Mouse (Mus musculus) heart, adult 10 weeks (tissue): Measurements from ENCODE around the gene Chmp2a. TPM values are rescaled to one million over a fixed set of nuclear protein-coding genes. Genes with fewer than 3 reads are reported as not detected.

Experiments used
- polyA plus RNA-seq: library from polyadenylated mRNA; stranded (reverse); fragments of 350-450 nt; fragmentation: Illumina TruSeq; extraction: RNeasy Lipid Tissue Mini Kit (QIAGEN cat#74804); gene quantifications from one replicate; pipeline ENCODE4 v1.2.3, GENCODE M21; 2014; ENCODE audit warnings: low read depth, low replicate concordance

Chmp2a gene
- polyA plus RNA-seq: 178 TPM

DNA sequence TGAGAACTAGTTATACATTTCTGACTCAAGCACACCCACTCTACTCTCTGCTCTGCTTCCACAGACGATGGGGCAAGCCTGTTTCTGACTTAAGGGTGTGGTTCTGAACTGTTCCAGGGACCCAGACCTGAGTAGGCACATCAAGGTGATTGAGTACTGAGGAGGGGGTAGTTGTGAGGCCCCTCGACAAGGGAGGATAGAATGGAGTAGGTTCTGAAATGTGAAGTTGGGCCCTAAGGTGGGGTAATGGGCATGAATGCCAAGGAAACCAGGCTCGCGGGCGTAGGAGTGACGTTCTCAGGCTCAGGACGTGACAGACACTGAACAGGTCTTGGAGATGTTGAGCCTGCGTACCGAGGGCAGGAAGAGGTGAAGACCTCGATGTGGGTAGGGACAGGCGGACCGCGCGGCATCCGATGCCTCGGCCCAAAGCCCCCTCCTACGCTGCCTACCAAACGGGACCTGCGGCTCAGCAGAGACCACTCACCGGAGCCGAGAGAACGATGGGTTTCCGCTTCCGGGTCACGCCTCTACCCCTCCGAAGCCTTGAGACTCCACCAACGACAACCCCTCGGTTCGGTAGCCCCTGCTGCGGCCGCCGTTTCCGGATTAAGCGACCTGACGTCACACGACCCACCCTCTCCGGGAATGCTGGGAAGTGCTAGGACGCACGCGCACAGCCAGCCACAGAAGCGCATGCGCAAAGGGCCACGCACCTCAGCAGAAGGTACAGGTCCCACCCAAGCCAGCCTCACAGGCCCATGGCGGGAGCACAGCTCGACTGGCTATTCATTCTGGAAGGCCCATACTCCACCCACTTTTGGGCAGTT, at the start of gene Chmp2a:
Gene Chmp2a (minus strand): TSS at position 660 of the 830 bp plus-strand sequence.

DNA sequence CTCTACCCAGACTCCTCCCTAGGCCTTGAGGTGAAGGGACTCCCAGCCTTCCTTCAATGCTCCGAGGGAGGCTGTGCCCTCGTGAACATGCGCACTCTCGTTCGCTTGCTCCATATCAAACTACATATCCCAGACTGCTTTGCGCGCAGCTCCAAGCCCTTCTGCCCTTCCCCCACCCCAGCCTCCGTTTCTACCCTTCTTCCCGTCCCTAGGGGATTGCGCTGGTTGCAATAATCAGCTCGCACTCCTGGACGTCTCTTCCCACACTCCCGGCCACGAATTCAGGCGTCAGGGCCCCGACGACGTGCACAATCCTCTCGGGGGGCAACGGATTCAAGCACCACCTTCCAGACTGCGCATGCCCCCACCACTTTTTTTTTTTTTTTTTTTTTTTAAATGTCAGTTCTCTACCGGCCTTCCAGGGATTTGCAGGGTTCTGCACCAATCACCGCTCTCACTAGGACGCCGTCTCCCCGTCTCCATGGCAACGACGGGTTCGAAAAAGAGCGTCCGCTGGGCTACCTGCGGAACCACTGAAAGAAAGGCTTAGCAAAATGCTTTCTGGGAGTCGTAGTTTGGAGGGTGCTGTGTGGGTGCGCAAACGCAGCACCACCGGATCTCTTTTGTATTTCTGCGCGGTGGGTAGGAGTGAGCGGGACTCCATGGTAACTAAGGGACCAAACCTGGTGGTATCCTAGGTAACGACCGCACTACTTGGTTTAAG, 19.8 kb upstream of the Chmp2a start, which contains the start of gene Mzf1:
Gene Mzf1 (minus strand): TSS at position 478 of the 724 bp plus-strand sequence.

DNA sequence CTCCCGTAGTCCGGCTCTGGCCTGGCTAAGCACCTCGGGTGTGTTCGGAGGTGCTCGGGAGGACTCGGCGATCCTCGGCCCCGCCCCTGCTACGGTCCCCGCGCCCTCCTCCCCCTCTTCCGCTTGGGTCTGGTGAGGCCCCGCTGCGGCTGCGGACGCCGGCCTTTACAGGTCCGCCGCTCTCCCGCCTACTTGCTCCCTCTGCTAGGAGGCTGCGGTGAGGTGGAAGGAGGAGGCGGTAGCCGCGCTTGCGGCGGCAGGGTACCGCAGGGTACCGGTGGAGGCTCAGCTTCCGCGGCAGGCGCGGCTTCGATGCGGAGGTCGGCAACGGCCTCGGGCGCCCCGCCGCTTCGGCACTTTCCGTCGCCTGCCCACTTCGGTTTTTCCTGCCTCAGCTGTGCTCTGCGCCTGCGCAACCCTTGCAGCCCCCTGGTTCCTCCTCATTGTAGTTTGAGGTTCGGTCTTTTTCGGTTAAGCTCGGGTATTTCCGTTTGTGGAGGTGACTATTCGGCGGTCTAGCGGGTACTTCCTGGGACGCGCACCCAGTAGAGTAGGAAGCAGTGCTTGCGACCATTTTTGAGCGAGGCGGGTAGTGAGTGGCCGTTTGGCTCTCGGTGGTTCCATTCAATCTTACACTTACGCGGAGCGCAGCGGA, 3.4 kb upstream of the Chmp2a start, which contains the start of gene Ube2m:
Gene Ube2m (minus strand): TSS at position 375 of the 655 bp plus-strand sequence.

DNA sequence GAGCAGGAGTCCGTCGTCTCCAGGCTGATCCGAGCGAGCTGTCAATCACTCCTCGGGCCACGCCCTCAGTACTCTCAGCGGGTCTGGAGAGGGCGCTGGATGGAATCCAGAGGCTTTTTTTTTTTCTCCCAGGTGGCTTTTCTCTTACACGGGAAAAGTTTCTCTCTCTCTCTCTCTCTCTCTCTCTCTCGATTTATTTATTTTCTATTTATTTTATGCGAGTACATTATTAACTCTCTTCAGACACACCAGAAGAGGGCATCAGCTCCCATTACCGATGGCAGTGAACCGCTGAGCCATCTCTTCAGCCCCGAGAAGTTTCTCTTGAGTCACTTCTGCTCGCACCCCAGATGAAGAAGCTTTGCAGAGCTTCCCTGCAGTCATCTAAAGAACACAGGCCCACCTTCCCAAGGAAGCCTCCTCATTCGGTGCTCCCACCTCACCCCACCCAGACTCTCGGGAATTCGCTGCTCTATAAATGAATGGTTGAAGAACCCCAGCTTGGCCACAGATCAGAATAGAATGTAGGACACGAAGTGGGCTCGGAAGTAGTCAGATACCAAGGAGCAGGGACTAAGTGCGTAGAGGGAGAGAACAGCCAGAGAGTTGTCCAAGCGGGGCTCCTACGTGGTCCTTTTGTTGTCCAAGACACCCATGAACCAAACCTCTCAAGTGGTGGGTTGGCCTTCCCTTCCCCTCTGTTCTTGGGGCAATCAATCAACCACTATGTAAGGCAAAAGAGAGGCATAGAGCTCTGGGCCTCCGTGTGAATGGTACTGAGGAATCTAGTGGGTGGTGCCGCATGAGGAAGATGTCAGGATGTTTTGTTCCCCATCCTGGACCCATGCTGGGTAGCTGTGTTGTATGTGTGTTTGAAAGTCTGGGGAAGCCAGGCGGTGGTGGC, 24.4 kb downstream of the Chmp2a start, which contains the start of gene Zbtb45:
Gene Zbtb45 (minus strand): TSS at position 30 of the 904 bp plus-strand sequence.

DNA sequence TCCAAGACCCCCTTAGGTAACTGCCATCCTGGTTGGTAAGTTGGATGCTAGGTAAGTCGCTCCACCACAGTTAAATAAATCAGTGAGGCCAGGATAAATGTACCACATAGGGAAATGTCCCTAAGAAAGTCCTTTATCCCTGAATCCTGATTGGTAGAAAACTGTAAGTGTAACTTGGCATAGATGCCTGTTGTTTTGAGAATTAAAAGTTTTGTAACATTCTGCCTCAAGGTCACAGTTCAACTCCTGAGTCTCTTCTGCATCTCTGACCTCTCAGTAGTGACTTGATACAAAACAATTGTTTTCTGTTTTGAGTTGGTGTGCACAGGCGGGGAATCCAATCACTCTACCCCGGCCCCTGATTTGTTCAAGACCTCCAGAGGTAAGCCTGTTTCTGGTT, 35.8 kb downstream of the Chmp2a start, which contains the start of gene Trim28:
Gene Trim28 (plus strand): TSS at position 264 of the 400 bp plus-strand sequence.

DNA sequence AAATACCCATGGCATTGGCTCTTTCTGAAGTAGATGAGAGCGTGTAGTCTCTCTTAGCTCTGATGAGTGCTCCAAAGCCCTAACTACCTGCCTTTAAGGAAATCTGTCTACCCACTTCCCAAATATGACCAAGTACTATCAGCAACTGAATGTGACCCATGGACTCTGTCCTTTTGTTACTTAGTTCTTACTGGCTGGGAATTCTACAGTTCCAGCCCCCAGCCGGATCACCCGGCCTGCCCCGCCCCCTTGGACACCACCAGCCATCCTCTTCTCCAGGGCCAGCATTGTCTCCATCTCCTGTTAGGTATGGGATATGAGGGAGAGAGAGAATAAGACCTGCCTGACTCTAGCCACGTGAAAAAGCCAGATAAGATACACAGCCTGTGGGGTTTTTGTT, 36.6 kb downstream of the Chmp2a start, which contains the start of gene Slc27a5:
Gene Slc27a5 (minus strand): TSS at position 140 of the 400 bp plus-strand sequence.

Other genes starting within 250 kb of the Chmp2a start
- gene Zscan18, start 231.2 kb downstream of the Chmp2a start, polyA plus RNA-seq: 1.4 TPM
- gene Zfp329, start 215.9 kb downstream of the Chmp2a start, polyA plus RNA-seq: 5.9 TPM
- gene Zfp110, start 200.0 kb downstream of the Chmp2a start, polyA plus RNA-seq: 21.8 TPM
- gene Zfp128, start 153.6 kb downstream of the Chmp2a start, polyA plus RNA-seq: 3.1 TPM
- 5.1 TPM for gene Zscan22, start 137.0 kb downstream of the Chmp2a start, polyA plus RNA-seq
- 661 TPM for gene Rps5, start 112.5 kb downstream of the Chmp2a start, polyA plus RNA-seq
- not detected for gene Rnf225, start 107.4 kb downstream of the Chmp2a start, polyA plus RNA-seq
- 2.5 TPM for gene Zfp324, start 69.0 kb downstream of the Chmp2a start, polyA plus RNA-seq
- 5.0 TPM for gene Zfp446, start 57.0 kb downstream of the Chmp2a start, polyA plus RNA-seq
- 0.63 TPM for gene Slc27a5, start 36.6 kb downstream of the Chmp2a start, polyA plus RNA-seq
- gene Trim28, start 35.7 kb downstream of the Chmp2a start, polyA plus RNA-seq: 95.8 TPM
- gene Zbtb45, start 24.8 kb downstream of the Chmp2a start, polyA plus RNA-seq: 4.7 TPM
- 200 TPM for gene Ube2m, start 3.5 kb upstream of the Chmp2a start, polyA plus RNA-seq
- gene Mzf1, start 20.0 kb upstream of the Chmp2a start, polyA plus RNA-seq: 0.29 TPM
- not detected for gene Vmn1r85, start 60.4 kb upstream of the Chmp2a start, polyA plus RNA-seq
- not detected for gene Vmn1r86, start 85.1 kb upstream of the Chmp2a start, polyA plus RNA-seq
- not detected for gene Vmn1r87, start 105.3 kb upstream of the Chmp2a start, polyA plus RNA-seq
- not detected for gene Vmn1r88, start 124.8 kb upstream of the Chmp2a start, polyA plus RNA-seq
- not detected for gene Vmn1r89, start 178.2 kb upstream of the Chmp2a start, polyA plus RNA-seq
- 3.0 TPM for gene Lig1, start 242.5 kb upstream of the Chmp2a start, polyA plus RNA-seq
- 11.2 TPM for gene Zswim9, start 243.9 kb upstream of the Chmp2a start, polyA plus RNA-seq